Mouse (Mus musculus): ENCODE data around the gene Simc1. TPM values are rescaled to one million over a fixed set of nuclear protein-coding genes. Genes with fewer than 3 reads are reported as not detected.

Gene Simc1
- total and polyA plus RNA-seq, 3 experiments, result 6.2 to 16.6 (median 6.8) TPM

DNA sequence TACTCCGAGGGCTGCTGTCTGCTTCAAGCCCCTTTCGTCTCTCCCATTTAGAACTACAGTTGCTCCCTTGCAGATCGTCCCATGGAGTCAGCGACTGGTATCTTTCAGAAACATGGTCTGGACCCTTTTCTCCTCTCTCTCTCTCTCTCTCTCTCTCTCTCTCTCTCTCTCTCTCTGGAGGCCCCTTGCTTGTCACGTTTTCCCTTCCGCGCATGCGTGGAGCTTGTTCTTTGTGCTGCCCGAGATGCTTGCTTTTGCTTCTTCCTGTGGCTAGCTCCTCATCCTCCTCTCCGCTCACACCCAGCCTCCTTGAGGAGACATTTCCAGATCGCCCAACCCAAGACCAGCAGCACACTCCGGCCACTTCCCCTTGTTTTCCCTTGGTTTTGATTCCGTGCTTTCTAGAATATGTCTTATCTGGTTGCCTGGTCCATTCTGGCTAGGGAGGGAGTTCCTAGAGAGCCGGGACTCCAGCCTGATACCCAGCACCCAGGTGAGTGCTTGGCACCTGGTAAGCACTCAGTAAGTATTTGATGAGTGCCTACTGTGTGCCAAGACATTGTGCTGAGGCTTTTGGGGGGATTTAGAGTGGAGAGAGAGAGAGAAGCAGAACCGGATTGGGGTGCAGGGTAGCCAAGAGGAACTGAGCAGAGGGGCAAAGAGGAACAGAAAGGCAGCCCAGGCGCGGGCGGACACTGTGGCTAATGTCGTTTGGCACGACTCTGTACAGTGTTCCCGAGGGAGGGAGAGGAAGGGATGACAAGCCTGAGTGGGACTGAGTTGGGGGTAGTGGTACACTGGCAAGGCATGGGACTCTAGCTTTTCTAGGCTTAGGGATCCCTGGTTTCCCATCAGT, 74.3 kb downstream of the Simc1 start:
- H3K27me3 ChIP-seq (replicated peaks), result peaks cover 9% of the 10 kb centered on the region
- H3K4me3 ChIP-seq (replicated peaks in 1 of 3; ENCODE audit: low read depth in 2 of 3, low read length in 2 of 3, poor library complexity in 1 of 3), result no peak overlapping the region
- peak; percentile 29 for DNase-seq (ENCODE audit: extremely low read depth)
- dilution Hi-C loops (cut with MboI; ENCODE audit: extremely low pct_ligation_motif_present, extremely low pct_unique_long_range_greater_than_20kb, low sequenced_read_pairs), result no loop called here
- TF ChIP-seq BHLHE40 (IDR thresholded peaks at IDR 0.05; ENCODE audit: low read depth, low read length), result peak; percentile 71
- peak; percentile 77 for TF ChIP-seq NRF1 (IDR thresholded peaks at IDR 0.05; ENCODE audit: low read depth, low read length)
- no peak for TF ChIP-seq POLR2A (IDR thresholded peaks at IDR 0.05; ENCODE audit: low read depth, low read length)
- no peak for TF ChIP-seq MAFK (IDR thresholded peaks at IDR 0.05; ENCODE audit: insufficient replicate concordance, low read length)
- peak; percentile 73 for TF ChIP-seq EP300 (IDR thresholded peaks at IDR 0.05; ENCODE audit: low read length)
- peak; percentile 38; the same call in 1 of the 2 replicates for TF ChIP-seq ZKSCAN1 (IDR thresholded peaks at IDR 0.05; ENCODE audit: borderline replicate concordance, low read depth, low read length)
- TF ChIP-seq IRF4 (IDR thresholded peaks at IDR 0.05; ENCODE audit: low read depth, low read length), result peak; percentile 81
- 0 out of 2 replicates have a peak overlapping the region, but pooled peaks have one; percentile 7 for H3K4me2 ChIP-seq (ENCODE audit: insufficient read depth, low read depth, poor library complexity, severe bottlenecking)
- peaks cover 13 to 21% of the 10 kb centered on the region in 2 experiments; a peak in 3 of 4 replicates for H3K4me1 ChIP-seq (ENCODE audit: control insufficient read depth in 1 of 2, insufficient read depth in 2 of 2)
- peaks cover 19 to 38% of the 10 kb centered on the region in 2 experiments for H3K36me3 ChIP-seq (replicated peaks in 1 of 2; ENCODE audit: control insufficient read depth in 1 of 2, insufficient read depth in 1 of 2, low read length in 1 of 2)
- no peak overlapping the region; the same call in 1 of the 2 replicates for H3K9ac ChIP-seq (ENCODE audit: insufficient read depth, low read depth)
- no peak overlapping the region; the same call in 1 of the 2 replicates for H3K27ac ChIP-seq (ENCODE audit: insufficient read depth, low read depth)
- no peaks in the 10 kb centered on the region for H3K9me3 ChIP-seq (replicated peaks; ENCODE audit: low read length)
- no peaks in the 10 kb centered on the region for H3K79me2 ChIP-seq (replicated peaks; ENCODE audit: control insufficient read depth, extremely low read depth, insufficient read depth, poor library complexity, severe bottlenecking)
- in situ Hi-C loops (cut with MboI; ENCODE audit: low pct_ligation_motif_present, low pct_unique_long_range_greater_than_20kb, low sequenced_read_pairs), result no loop called here

DNA sequence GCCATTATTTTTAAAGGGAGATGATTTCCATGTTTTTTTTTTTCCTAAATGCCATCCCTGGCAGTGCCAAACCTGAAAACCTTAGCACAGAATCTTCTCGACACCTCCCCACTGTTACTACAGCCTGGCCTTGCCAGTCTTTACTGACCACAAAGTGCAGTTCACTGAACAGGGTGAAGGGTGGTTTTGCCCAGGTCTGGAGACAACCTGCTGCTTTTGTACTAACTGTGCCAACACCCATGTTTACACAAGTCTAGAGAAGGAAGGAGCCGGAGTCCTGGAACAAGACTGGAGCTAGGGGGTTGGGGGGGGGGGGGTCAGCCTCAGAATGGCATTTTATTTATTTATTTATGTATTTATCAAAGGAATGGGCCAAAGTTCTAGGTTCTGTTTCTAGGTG, 77.8 kb downstream of the Simc1 start:
- no peak for DNase-seq (ENCODE audit: extremely low read depth)
- H3K27ac ChIP-seq (ENCODE audit: insufficient read depth, low read depth), result no peak overlapping the region
- H3K4me3 ChIP-seq (replicated peaks in 1 of 3; ENCODE audit: low read depth in 2 of 3, low read length in 2 of 3, poor library complexity in 1 of 3), result no peak overlapping the region
- H3K27me3 ChIP-seq (replicated peaks), result no peaks in the 10 kb centered on the region
- H3K9me3 ChIP-seq (replicated peaks; ENCODE audit: low read length), result no peaks in the 10 kb centered on the region
- peaks cover 10 to 19% of the 10 kb centered on the region in 2 experiments; a peak in 3 of 4 replicates for H3K4me1 ChIP-seq (ENCODE audit: control insufficient read depth in 1 of 2, insufficient read depth in 2 of 2)
- H3K79me2 ChIP-seq (replicated peaks; ENCODE audit: control insufficient read depth, extremely low read depth, insufficient read depth, poor library complexity, severe bottlenecking), result no peaks in the 10 kb centered on the region
- H3K36me3 ChIP-seq (replicated peaks in 1 of 2; ENCODE audit: control insufficient read depth in 1 of 2, insufficient read depth in 1 of 2, low read length in 1 of 2), result peaks cover 52 to 73% of the 10 kb centered on the region in 2 experiments
- in situ Hi-C loops (cut with MboI; ENCODE audit: low pct_ligation_motif_present, low pct_unique_long_range_greater_than_20kb, low sequenced_read_pairs) (no loop called here), dilution Hi-C loops (cut with MboI; ENCODE audit: extremely low pct_ligation_motif_present, extremely low pct_unique_long_range_greater_than_20kb, low sequenced_read_pairs) (no loop called here)
- no peak overlapping the region for H3K4me2 ChIP-seq (ENCODE audit: insufficient read depth, low read depth, poor library complexity, severe bottlenecking)
- no peak overlapping the region for H3K9ac ChIP-seq (ENCODE audit: insufficient read depth, low read depth)
- no peak for TF ChIP-seq ELF1 (IDR thresholded peaks at IDR 0.05; ENCODE audit: low read depth, low read length)
- no peak for TF ChIP-seq MAZ (IDR thresholded peaks at IDR 0.05; ENCODE audit: low read depth, low read length)
- no peak for TF ChIP-seq BHLHE40 (IDR thresholded peaks at IDR 0.05; ENCODE audit: low read depth, low read length)
- TF ChIP-seq GABPA (IDR thresholded peaks at IDR 0.05; ENCODE audit: insufficient replicate concordance, low read depth, low read length), result no peak
- TF ChIP-seq JUN (IDR thresholded peaks at IDR 0.05; ENCODE audit: insufficient read depth, low read depth, low read length), result no peak
- no peak for TF ChIP-seq JUND (conservative IDR thresholded peaks at IDR 0.05; ENCODE audit: low read depth, low read length)
- no peak for TF ChIP-seq TBP (conservative IDR thresholded peaks at IDR 0.05; ENCODE audit: low read depth, low read length)

Data from CH12.LX (cell line).